Comparison of ENCODE assay signal across 8 mouse cellular contexts in the genomic region with DNA sequence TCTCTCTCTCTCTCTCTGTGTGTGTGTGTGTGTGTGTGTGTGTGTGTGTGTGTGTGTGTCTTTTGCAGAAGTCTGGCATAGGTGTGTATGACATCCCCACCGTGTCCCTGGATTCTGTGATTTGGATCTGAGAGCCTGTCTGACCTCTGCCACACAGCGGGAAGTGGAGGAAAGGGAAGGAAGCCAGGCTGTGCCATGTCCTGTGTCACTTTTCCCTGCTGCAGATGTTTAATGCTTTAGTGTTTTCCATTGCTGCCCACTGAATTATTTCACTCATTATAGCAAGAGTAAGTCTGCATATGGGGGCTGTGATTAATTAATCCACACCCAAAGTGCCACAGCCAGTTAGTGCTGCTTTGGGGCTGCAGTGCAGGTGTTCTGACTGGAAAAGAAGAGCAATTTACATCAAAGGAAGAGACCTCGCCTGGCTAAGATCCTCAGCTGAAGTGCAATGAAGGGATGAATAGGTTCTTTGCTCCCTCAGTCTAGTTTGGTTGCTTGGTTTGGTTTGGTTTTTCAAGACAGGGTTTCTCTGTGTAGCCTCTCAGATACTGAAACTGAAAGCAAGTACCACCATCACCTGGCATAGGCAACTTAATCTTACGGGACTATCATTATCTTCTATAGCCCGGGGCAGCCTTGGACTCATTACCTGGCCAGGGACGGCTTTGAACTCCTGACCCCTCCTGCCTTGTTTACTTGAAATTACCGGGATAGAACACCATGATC. TPM values are rescaled to one million over a fixed set of nuclear protein-coding genes. Genes with fewer than 3 reads are reported as not detected.
A peak's percentile ranks its signal among the peaks of the same experiment; 100 is the strongest.
DNase-seq lines count a peak whose midpoint lies in the region; ATAC-seq and TF ChIP-seq lines count a peak whose summit lies in the region.

No protein-coding gene starts in this region.

- H3K9ac ChIP-seq in hindbrain, embryonic 14.5 days = peak overlapping the region; percentile 57
- H3K9ac ChIP-seq in midbrain, embryonic 16.5 days (ENCODE audit: low read depth, low read length) = peak overlapping the region; percentile 70

- TF ChIP-seq POLR2A in brain, embryonic 14.5 days (IDR thresholded peaks at IDR 0.05; ENCODE audit: borderline replicate concordance, extremely low read depth, insufficient read depth, insufficient read length, poor library complexity, severe bottlenecking) = no peak

- 53% methylated on average over 7 of the region's 7 CpGs for WGBS in hindbrain, embryonic 14.5 days
- WGBS in midbrain, embryonic 16.5 days = 49% methylated on average over 7 of the region's 7 CpGs

- H3K27ac ChIP-seq in hindbrain, embryonic 14.5 days = peak overlapping the region; percentile 76
- peak overlapping the region; percentile 81 for H3K27ac ChIP-seq in midbrain, embryonic 16.5 days (ENCODE audit: low read length)

- peak overlapping the region; percentile 77 for H3K4me2 ChIP-seq in hindbrain, embryonic 14.5 days (replicated peaks)
- peak overlapping the region; percentile 84 for H3K4me2 ChIP-seq in midbrain, embryonic 16.5 days (ENCODE audit: low read length)

- DNase-seq in kidney, adult 9 months = peak; percentile 14
- DNase-seq in kidney, postnatal 36 days = no peak
- peak; percentile 20 for DNase-seq in brain, embryonic 14.5 days (ENCODE audit: low read depth)
- DNase-seq in hindbrain, embryonic 14.5 days (ENCODE audit: low spot score) = no peak
- DNase-seq in adipocyte (ENCODE audit: low spot score) = no peak
- DNase-seq in gastrocnemius, adult 8-10 months (ENCODE audit: low spot score in 2 of 2) = no peak

- H3K27me3 ChIP-seq in hindbrain, embryonic 14.5 days (ENCODE audit: control insufficient read depth, insufficient read depth, low read length) = 0 out of 2 replicates have a peak, but pooled peaks cover 3% of the 10 kb centered on the region
- no peaks in the 10 kb centered on the region; the same call in 1 of the 2 replicates for H3K27me3 ChIP-seq in midbrain, embryonic 16.5 days (ENCODE audit: control insufficient read depth, insufficient read depth, low read depth, low read length)

- no peak for ATAC-seq in hindbrain, embryonic 14.5 days (ENCODE audit: low FRiP score)
- no peak for ATAC-seq in midbrain, embryonic 16.5 days
- ATAC-seq in erythroblast, adult 5-6 weeks (replicated peaks; ENCODE audit: low FRiP score, poor library complexity, severe bottlenecking) = no peak

- no peaks in the 10 kb centered on the region for H3K9me3 ChIP-seq in hindbrain, embryonic 14.5 days (ENCODE audit: control insufficient read depth, low read length)
- H3K9me3 ChIP-seq in midbrain, embryonic 16.5 days (replicated peaks; ENCODE audit: control insufficient read depth, low read length, poor library complexity, severe bottlenecking) = no peaks in the 10 kb centered on the region

- no peak for TF ChIP-seq CTCF in brain, embryonic 14.5 days (IDR thresholded peaks at IDR 0.05; ENCODE audit: borderline replicate concordance, extremely low read depth, insufficient read depth, insufficient read length)

- no peaks in the 10 kb centered on the region for H3K36me3 ChIP-seq in hindbrain, embryonic 14.5 days (replicated peaks; ENCODE audit: control insufficient read depth, insufficient read depth)
- no peaks in the 10 kb centered on the region for H3K36me3 ChIP-seq in midbrain, embryonic 16.5 days (ENCODE audit: control insufficient read depth, insufficient read depth, low read length)

- H3K4me3 ChIP-seq in hindbrain, embryonic 14.5 days (replicated peaks; ENCODE audit: low read length) = peak overlapping the region; percentile 40
- H3K4me3 ChIP-seq in midbrain, embryonic 16.5 days (ENCODE audit: low read depth, low read length) = peak overlapping the region; percentile 56

- peaks cover 6% of the 10 kb centered on the region; the same call in 1 of the 2 replicates for H3K4me1 ChIP-seq in hindbrain, embryonic 14.5 days (replicated peaks; ENCODE audit: control insufficient read depth, insufficient read depth, low read length)
- peaks cover 7% of the 10 kb centered on the region for H3K4me1 ChIP-seq in midbrain, embryonic 16.5 days (ENCODE audit: control insufficient read depth, insufficient read depth, low read length)

RNA-seq across cellular contexts. Expression of gene Kdm7a, which starts 51.2 kb away (rescaled TPM):
- 7.1 and 9.6 TPM in 2 replicates for polyA plus RNA-seq in brain, embryonic 14.5 days (2012; rRNA removed)
- polyA plus RNA-seq in hindbrain, embryonic 14.5 days (2014; fragmentation: Nextera tagmentation; extraction: Ambion mirVana) = 5.5 TPM in 2 replicates
- polyA plus RNA-seq in midbrain, embryonic 16.5 days (2015; fragmentation: Nextera tagmentation; extraction: Ambion mirVana) = 4.6 and 5.8 TPM in 2 replicates
- 103 and 107 TPM in 2 replicates for total RNA-seq in erythroblast, adult 5-6 weeks (2015; ENCODE audit: low replicate concordance)
- 216 and 235 TPM in 2 replicates for total RNA-seq in erythroblast, adult 5-6 weeks (2017; ENCODE audit: low replicate concordance)
- 10 to 100 TPM; 26.3 to 34.3 (median 28.9) TPM for total RNA-seq in gastrocnemius, adult 8-10 months (2022)

Comparison
In these comparisons a context has a peak if more than half of its experiments do, and no peak if none do; other contexts are left out.
1. DNase-seq: peak in kidney, adult 9 months (single experiment) and brain, embryonic 14.5 days (single experiment); none in kidney, postnatal 36 days (0 of 2), hindbrain, embryonic 14.5 days (single experiment), adipocyte (single experiment) and gastrocnemius, adult 8-10 months (0 of 2).